Mouse (Mus musculus) forebrain, embryonic 14.5 days (tissue): ENCODE measurements at regions not wholly inside any gene's neighbourhood (a gene's known extent, or its start where the extent isn't known, plus 50 kb on each side); places are given as distances from the start of the nearest gene placed in this dataset.

Experiments used
- ATAC-seq: fragments of 200-750 bp; cut with Nextera tagmentation; 2 replicates; pipeline ENCODE4 v1.8.0; 2017; ENCODE audit warnings: mild to moderate bottlenecking, moderate library complexity
- DNase-seq: peaks from one replicate; pipeline ENCODE4 v3.0.0-alpha.2; 2015; ENCODE audit warnings: low spot score
- H3K27ac ChIP-seq: fragments of 300-500 bp; sonication (generic); 2 replicates; pipeline ENCODE4 v1.5.1; 2014; ENCODE audit warnings: low read depth, mild to moderate bottlenecking, control low read depth, low read length, moderate library complexity
- H3K27me3 ChIP-seq: fragments of 300-500 bp; sonication (generic); replicated peaks from 2 replicates; pipeline ENCODE4 v1.6.1; 2014; ENCODE audit warnings: low read length, control low read depth, mixed read lengths; ENCODE audit not compliant: control insufficient read depth, insufficient read depth
- H3K36me3 ChIP-seq: fragments of 300-500 bp; sonication (generic); 2 replicates; pipeline ENCODE4 v1.6.1; 2014; ENCODE audit warnings: low read length, control low read depth; ENCODE audit not compliant: control insufficient read depth, insufficient read depth
- H3K4me1 ChIP-seq: fragments of 300-500 bp; sonication (generic); 2 replicates; pipeline ENCODE4 v1.6.1; 2014; ENCODE audit warnings: antibody characterized with exemption, low read length, control low read depth; ENCODE audit not compliant: control insufficient read depth, insufficient read depth
- H3K4me2 ChIP-seq: fragments of 300-500 bp; sonication (generic); 2 replicates; pipeline ENCODE4 v1.6.1; 2014; ENCODE audit warnings: mild to moderate bottlenecking, control low read depth, low read length
- H3K4me3 ChIP-seq: fragments of 300-500 bp; sonication (generic); 2 replicates; pipeline ENCODE4 v1.5.1; 2014; ENCODE audit warnings: low read depth, low read length, control low read depth
- H3K9ac ChIP-seq: fragments of 300-500 bp; sonication (generic); 2 replicates; pipeline ENCODE4 v1.6.1; 2014; ENCODE audit warnings: mild to moderate bottlenecking, low read length, control low read depth, moderate library complexity
- H3K9me3 ChIP-seq: fragments of 300-500 bp; sonication (generic); replicated peaks from 2 replicates; pipeline ENCODE4 v1.6.1; 2016; ENCODE audit warnings: low read length, control low read depth, mixed read lengths; ENCODE audit not compliant: control insufficient read depth
- WGBS: fragments of 180-500 bp; shearing (Covaris S2); extraction: QIAGEN DNeasy Blood & Tissue Kit; methylation state at CpG from one replicate; pipeline ENCODE4 v1.1.7; 2014; 5-methylcytosine and 5-hydroxymethylcytosine counted together

DNA sequence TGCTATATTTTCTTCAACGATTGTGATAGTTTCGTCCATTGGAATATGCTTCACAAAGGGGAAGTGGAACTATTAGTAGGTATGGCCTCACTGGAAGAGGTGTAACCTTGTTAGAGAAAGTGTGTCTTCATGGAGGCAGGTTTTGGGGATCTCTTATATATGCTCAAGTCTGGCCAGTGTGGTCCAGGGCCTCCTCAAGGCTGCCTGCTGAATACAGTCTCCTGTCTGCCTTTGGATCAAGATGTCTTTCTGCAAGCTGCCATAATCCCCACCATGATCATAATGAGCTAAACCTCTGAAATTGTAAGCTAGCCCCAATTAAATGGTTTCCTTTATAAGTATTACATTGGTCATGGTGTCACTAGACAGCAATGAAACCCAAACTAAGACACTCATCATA is 384.3 kb downstream of the Btbd3 start:
- Histone ChIP-seq H3K36me3 (no peaks in the 10 kb centered on the region), H3K27me3 (no peaks in the 10 kb centered on the region), H3K4me1 (no peaks in the 10 kb centered on the region), H3K4me2 (no peak overlapping the region), H3K4me3 (no peak overlapping the region), H3K9me3 (no peaks in the 10 kb centered on the region), H3K27ac (no peak overlapping the region), H3K9ac (no peak overlapping the region)
- DNase-seq, result no peak
- WGBS, result 96% methylated on average over 2 of the region's 2 CpGs
- no peak for ATAC-seq

- H3K4me3 ChIP-seq, result no peak overlapping the region
- DNase-seq (peak; percentile 18), ATAC-seq (peak; percentile 34; the same call in 1 of the 2 replicates)
- no peaks in the 10 kb centered on the region for H3K4me1 ChIP-seq
- H3K4me2 ChIP-seq, result no peak overlapping the region
- no peak overlapping the region for H3K9ac ChIP-seq
- no peaks in the 10 kb centered on the region for H3K36me3 ChIP-seq
- WGBS, result 55% methylated on average over 1 of the region's 1 CpGs
- H3K27me3 ChIP-seq, result no peaks in the 10 kb centered on the region
- no peak overlapping the region for H3K27ac ChIP-seq
- no peaks in the 10 kb centered on the region for H3K9me3 ChIP-seq
Observed at GRCm38 (mm10) chr2:138641335-138641734, 385.0 kb downstream of the Btbd3 start.

DNA sequence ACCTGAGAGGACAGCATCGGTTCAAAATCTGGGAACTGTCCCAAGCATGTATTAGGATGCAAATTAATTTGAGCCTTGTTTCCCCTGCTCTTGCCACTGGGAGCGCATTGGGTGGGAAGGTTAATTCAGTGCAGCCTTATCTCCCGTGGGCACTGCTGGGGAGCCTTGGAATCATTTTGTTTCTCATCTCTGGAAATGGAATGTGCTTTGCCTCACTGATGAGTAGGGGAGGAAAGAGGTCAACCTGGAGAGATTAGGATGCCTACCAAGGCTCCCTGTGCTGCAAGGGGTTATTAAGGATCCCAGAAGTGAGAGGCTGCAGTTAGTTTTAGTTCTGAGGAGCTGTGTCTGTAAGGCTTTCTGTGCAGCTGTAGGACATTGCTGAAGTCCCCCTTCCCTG is 392.3 kb downstream of the Btbd3 start:
- DNase-seq (peak; percentile 30), ATAC-seq (0 out of 2 replicates have a peak, but pooled peaks have one; percentile 29)
- Histone ChIP-seq H3K9me3 (no peaks in the 10 kb centered on the region), H3K4me2 (no peak overlapping the region), H3K36me3 (no peaks in the 10 kb centered on the region), H3K9ac (no peak overlapping the region), H3K27me3 (no peaks in the 10 kb centered on the region), H3K27ac (no peak overlapping the region), H3K4me3 (no peak overlapping the region), H3K4me1 (no peaks in the 10 kb centered on the region)
- WGBS, result 20% methylated on average over 3 of the region's 3 CpGs

DNA sequence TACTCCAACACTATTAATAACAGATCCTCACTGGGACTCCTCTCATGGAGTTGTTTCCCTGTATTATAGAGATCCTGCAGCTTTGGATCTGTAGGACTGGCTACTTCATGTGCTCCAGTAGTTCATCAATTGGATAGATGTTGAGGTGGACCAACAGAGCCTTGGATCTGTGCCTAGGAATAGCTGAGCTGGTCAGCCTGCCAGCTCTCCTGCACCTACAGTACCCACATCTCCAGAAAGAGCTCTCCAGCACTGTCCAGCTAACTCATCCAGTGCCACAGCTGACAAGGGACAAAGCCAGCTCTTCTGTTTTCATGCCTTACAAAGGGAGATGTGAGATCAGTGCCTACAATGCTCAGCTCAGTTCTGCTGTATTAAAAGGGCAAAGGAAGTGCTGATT is 403.0 kb downstream of the Btbd3 start:
- Histone ChIP-seq H3K4me3 (no peak overlapping the region), H3K4me1 (peaks cover 3% of the 10 kb centered on the region; the same call in 1 of the 2 replicates), H3K9me3 (no peaks in the 10 kb centered on the region), H3K4me2 (no peak overlapping the region), H3K9ac (no peak overlapping the region), H3K36me3 (no peaks in the 10 kb centered on the region), H3K27me3 (no peaks in the 10 kb centered on the region), H3K27ac (no peak overlapping the region)
- ATAC-seq, result no peak
- no peak for DNase-seq

DNA sequence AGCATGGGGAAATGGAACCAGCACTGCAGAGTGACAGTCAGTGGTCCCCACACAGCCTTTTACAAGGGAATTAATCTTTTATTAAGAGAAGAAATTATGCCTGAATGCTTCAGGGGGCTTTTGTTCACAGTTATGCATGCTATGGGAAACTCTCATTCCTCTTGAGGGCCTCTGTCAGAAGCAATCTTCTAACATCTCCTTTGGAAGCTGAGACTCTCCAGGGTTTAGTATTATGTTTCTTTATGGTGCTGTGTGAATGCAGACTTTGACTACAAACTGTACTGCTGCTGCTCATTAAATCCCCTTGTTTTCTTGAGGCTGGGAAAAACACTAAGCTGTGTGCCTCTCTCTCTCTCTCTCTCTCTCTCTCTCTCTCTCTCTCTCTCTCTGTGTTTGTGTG is 413.9 kb downstream of the Btbd3 start:
- ATAC-seq, result no peak
- Histone ChIP-seq H3K36me3 (no peaks in the 10 kb centered on the region), H3K9me3 (no peaks in the 10 kb centered on the region), H3K4me1 (no peaks in the 10 kb centered on the region), H3K27me3 (no peaks in the 10 kb centered on the region), H3K4me2 (no peak overlapping the region), H3K4me3 (no peak overlapping the region), H3K9ac (no peak overlapping the region), H3K27ac (no peak overlapping the region)
- DNase-seq, result no peak

- Histone ChIP-seq H3K4me2 (no peak overlapping the region), H3K27ac (no peak overlapping the region), H3K9me3 (no peaks in the 10 kb centered on the region), H3K4me1 (no peaks in the 10 kb centered on the region), H3K36me3 (no peaks in the 10 kb centered on the region), H3K27me3 (no peaks in the 10 kb centered on the region), H3K4me3 (no peak overlapping the region), H3K9ac (no peak overlapping the region)
- DNase-seq (no peak), ATAC-seq (no peak)
Observed at GRCm38 (mm10) chr2:138674801-138675200, 418.4 kb downstream of the Btbd3 start.

DNA sequence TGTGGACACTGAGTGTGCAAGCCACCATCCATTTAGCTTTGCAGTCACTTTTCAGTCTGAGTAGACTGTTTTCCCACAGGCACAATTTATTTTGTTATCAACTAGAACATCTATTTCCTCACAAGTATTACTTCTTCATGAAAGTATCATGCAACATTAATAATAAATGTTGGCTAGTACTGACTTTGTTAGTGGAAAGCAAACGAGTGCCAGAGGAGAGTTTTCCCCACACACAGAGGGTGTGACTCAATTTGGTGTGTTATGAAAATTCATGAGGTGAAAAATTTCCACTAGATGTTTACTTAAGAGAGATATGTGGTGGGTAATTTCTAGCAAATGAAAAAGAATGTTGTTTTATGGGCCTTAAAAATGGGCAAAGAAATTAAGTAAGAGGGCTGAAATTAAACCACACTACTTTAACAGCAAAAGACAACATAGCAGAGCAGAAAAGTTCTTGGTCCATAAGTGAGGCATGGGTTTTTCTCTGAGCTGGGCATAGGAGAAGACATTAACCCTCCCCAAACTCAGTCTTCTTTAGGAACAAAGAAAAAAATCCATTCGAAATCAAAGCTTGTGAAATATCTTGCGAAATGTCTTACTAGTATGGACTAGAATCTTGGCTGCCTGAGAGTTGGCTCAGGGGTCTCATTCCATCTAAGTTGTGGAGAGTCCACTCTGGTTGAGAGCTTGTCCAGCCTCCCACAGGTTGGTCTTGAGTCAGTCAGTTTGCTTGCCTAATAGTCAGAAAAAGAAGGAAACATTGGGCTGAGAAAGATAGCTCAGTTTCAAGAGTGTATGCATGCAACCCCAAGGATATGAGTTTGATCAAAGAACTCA is 419.1 kb downstream of the Btbd3 start:
- Histone ChIP-seq H3K4me1 (no peaks in the 10 kb centered on the region), H3K9ac (no peak overlapping the region), H3K4me2 (no peak overlapping the region), H3K4me3 (no peak overlapping the region), H3K27me3 (no peaks in the 10 kb centered on the region), H3K27ac (no peak overlapping the region), H3K9me3 (no peaks in the 10 kb centered on the region), H3K36me3 (no peaks in the 10 kb centered on the region)
- WGBS, result 81% methylated on average over 3 of the region's 3 CpGs
- ATAC-seq (no peak), DNase-seq (no peak)

DNA sequence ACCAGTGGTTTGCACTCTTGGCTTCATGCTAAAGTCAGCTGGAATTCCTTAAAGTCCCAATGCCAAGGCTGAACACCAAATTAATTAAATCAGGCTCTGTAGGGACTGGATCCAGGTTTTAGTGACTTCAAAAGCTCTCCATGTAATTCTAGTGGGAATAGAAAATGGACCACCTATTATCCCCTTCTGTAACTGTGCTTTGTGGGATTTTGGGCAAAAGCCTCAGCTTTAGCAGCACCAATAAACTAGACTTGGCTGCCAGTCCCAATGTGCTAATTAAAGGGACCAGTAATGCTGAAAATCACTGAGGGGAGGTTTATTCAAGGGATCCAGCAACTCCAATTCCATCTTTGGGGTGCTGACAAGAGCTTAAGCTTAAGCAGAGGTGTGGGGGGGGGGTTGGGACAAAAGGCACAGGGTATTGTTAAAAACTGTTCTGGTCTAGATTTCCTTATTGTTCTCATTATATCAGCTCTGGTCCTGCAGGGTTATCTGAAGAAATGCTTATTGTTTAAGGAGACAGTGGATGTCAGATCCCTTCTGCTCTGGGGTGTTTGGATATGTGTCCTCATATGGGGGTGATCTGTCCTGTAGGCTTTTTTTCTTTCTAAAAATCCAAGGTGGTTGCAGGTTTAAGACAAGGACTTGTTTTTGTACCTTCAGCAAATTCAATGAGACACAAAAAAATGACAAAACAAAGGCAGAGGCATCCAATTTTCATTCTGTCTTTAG is 431.9 kb downstream of the Btbd3 start:
- Histone ChIP-seq H3K9ac (no peak overlapping the region), H3K4me2 (no peak overlapping the region), H3K27ac (no peak overlapping the region; the same call in 1 of the 2 replicates), H3K36me3 (no peaks in the 10 kb centered on the region), H3K4me1 (peaks cover 4% of the 10 kb centered on the region), H3K27me3 (no peaks in the 10 kb centered on the region), H3K4me3 (no peak overlapping the region), H3K9me3 (no peaks in the 10 kb centered on the region)
- DNase-seq, result peak; percentile 88
- ATAC-seq, result peak; percentile 93

DNA sequence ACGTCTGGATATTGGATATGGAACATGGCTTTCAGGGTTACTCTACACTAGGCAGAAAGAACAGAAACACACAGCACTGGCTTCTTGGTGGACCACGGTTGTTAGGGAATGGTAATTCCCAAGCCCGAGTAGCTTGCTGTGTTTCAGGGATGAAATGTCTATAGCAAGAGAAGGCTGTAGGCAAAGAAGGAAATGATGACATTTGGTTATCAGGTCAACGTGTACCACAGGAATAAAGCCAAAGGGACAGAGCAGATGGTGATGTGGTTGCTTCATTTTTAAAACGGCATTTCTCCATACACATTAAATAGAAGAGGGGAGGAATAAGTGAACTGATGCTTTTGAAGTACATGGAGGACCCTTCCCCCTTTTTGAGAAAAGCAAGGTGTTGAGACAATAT is 433.1 kb downstream of the Btbd3 start:
- no peak for ATAC-seq
- no peaks in the 10 kb centered on the region for H3K27me3 ChIP-seq
- DNase-seq, result no peak
- no peaks in the 10 kb centered on the region for H3K36me3 ChIP-seq
- no peaks in the 10 kb centered on the region for H3K9me3 ChIP-seq
- no peak overlapping the region for H3K4me2 ChIP-seq
- H3K4me1 ChIP-seq, result peaks cover 4% of the 10 kb centered on the region
- H3K9ac ChIP-seq, result no peak overlapping the region
- no peak overlapping the region for H3K27ac ChIP-seq
- WGBS, result 85% methylated on average over 5 of the region's 5 CpGs
- H3K4me3 ChIP-seq, result no peak overlapping the region
